Mouse (Mus musculus) ES-Bruce4 (cell line): ENCODE measurements at regions not wholly inside any gene's neighbourhood (a gene's known extent, or its start where the extent isn't known, plus 50 kb on each side); places are given as distances from the start of the nearest gene placed in this dataset.

Experiments used
- H3K27ac ChIP-seq: 2 replicates; pipeline ENCODE4 v1.5.1; 2012; ENCODE audit warnings: low read length, inconsistent platforms; ENCODE audit not compliant: insufficient read depth
- H3K27me3 ChIP-seq: 2 replicates; pipeline ENCODE4 v1.6.1; 2012; ENCODE audit warnings: mild to moderate bottlenecking, low read length, inconsistent platforms; ENCODE audit not compliant: control insufficient read depth, poor library complexity, insufficient read depth, severe bottlenecking
- H3K36me3 ChIP-seq: 2 replicates; pipeline ENCODE4 v1.6.1; 2012; ENCODE audit warnings: inconsistent platforms, mild to moderate bottlenecking, low read length, moderate library complexity; ENCODE audit not compliant: control insufficient read depth, poor library complexity, insufficient read depth, severe bottlenecking
- H3K4me1 ChIP-seq: one replicate; pipeline ENCODE4 v1.8.1; 2011; ENCODE audit warnings: low read length; ENCODE audit not compliant: control insufficient read depth, insufficient read depth
- H3K4me3 ChIP-seq: 2 replicates; pipeline ENCODE4 v1.5.1; 2011; ENCODE audit warnings: low read depth, mild to moderate bottlenecking, low read length
- H3K9ac ChIP-seq: 2 replicates; pipeline ENCODE4 v1.6.1; 2012; ENCODE audit warnings: low read depth, mild to moderate bottlenecking, inconsistent platforms; ENCODE audit not compliant: poor library complexity, severe bottlenecking
- H3K9me3 ChIP-seq: replicated peaks from 2 replicates; pipeline ENCODE4 v1.6.1; 2012; ENCODE audit warnings: mild to moderate bottlenecking, low read length, inconsistent platforms; ENCODE audit not compliant: control insufficient read depth, poor library complexity, insufficient read depth, severe bottlenecking
- CTCF ChIP-seq: IDR thresholded peaks from one replicate; pipeline ENCODE4 v1.8.1; 2011; ENCODE audit warnings: low read depth, low read length
- EP300 ChIP-seq: IDR thresholded peaks from 2 replicates; pipeline ENCODE4 v1.6.1; 2011; ENCODE audit warnings: low read depth, low read length; ENCODE audit not compliant: insufficient read depth
- POLR2A ChIP-seq: IDR thresholded peaks from one replicate; pipeline ENCODE4 v1.8.1; 2011; ENCODE audit warnings: low read length; ENCODE audit not compliant: insufficient read depth

GRCm38 (mm10) chr3:133599731-133600130 is 54.8 kb upstream of the Tet2 start:
- Histone ChIP-seq H3K27ac (no peak overlapping the region), H3K27me3 (no peaks in the 10 kb centered on the region), H3K36me3 (no peaks in the 10 kb centered on the region), H3K4me1 (no peaks in the 10 kb centered on the region), H3K4me3 (no peak overlapping the region), H3K9ac (no peak overlapping the region), H3K9me3 (no peaks in the 10 kb centered on the region)
- no peak for TF ChIP-seq EP300
- no peak for TF ChIP-seq POLR2A
- no peak for TF ChIP-seq CTCF

GRCm38 (mm10) chr3:133600447-133601220 is 55.7 kb upstream of the Tet2 start:
- TF ChIP-seq POLR2A (no peak), CTCF (no peak), EP300 (no peak)
- Histone ChIP-seq H3K9ac (no peak overlapping the region), H3K4me1 (no peaks in the 10 kb centered on the region), H3K4me3 (no peak overlapping the region), H3K9me3 (no peaks in the 10 kb centered on the region), H3K36me3 (no peaks in the 10 kb centered on the region), H3K27me3 (no peaks in the 10 kb centered on the region), H3K27ac (no peak overlapping the region)

- no peaks in the 10 kb centered on the region for H3K9me3 ChIP-seq
- H3K4me3 ChIP-seq: no peak overlapping the region
- no peak for TF ChIP-seq CTCF
- no peak for TF ChIP-seq POLR2A
- no peak for TF ChIP-seq EP300
- no peaks in the 10 kb centered on the region for H3K27me3 ChIP-seq
- H3K27ac ChIP-seq: no peak overlapping the region
- no peaks in the 10 kb centered on the region for H3K4me1 ChIP-seq
- H3K9ac ChIP-seq: no peak overlapping the region
- no peaks in the 10 kb centered on the region for H3K36me3 ChIP-seq
Measured at GRCm38 (mm10) chr3:133605460-133605859, 60.5 kb upstream of the Tet2 start.

- TF ChIP-seq EP300 (no peak), POLR2A (no peak), CTCF (no peak)
Measured at GRCm38 (mm10) chr3:133608845-133609261, 63.9 kb upstream of the Tet2 start.

GRCm38 (mm10) chr3:133613836-133614711 is 69.1 kb upstream of the Tet2 start:
- Histone ChIP-seq H3K4me1 (no peaks in the 10 kb centered on the region), H3K4me3 (no peak overlapping the region), H3K36me3 (no peaks in the 10 kb centered on the region), H3K27ac (no peak overlapping the region), H3K9ac (no peak overlapping the region), H3K9me3 (no peaks in the 10 kb centered on the region), H3K27me3 (no peaks in the 10 kb centered on the region)
- TF ChIP-seq EP300 (no peak), POLR2A (no peak), CTCF (no peak)

More at GRCm38 (mm10) chr3:133608845-133609261, 63.9 kb upstream of the Tet2 start:
- Histone ChIP-seq H3K9ac (no peak overlapping the region), H3K4me1 (no peaks in the 10 kb centered on the region), H3K27ac (no peak overlapping the region), H3K4me3 (no peak overlapping the region), H3K36me3 (no peaks in the 10 kb centered on the region), H3K27me3 (no peaks in the 10 kb centered on the region), H3K9me3 (no peaks in the 10 kb centered on the region)
